Comparison of ENCODE assay signal across 1 mouse cellular context in the genomic region with DNA sequence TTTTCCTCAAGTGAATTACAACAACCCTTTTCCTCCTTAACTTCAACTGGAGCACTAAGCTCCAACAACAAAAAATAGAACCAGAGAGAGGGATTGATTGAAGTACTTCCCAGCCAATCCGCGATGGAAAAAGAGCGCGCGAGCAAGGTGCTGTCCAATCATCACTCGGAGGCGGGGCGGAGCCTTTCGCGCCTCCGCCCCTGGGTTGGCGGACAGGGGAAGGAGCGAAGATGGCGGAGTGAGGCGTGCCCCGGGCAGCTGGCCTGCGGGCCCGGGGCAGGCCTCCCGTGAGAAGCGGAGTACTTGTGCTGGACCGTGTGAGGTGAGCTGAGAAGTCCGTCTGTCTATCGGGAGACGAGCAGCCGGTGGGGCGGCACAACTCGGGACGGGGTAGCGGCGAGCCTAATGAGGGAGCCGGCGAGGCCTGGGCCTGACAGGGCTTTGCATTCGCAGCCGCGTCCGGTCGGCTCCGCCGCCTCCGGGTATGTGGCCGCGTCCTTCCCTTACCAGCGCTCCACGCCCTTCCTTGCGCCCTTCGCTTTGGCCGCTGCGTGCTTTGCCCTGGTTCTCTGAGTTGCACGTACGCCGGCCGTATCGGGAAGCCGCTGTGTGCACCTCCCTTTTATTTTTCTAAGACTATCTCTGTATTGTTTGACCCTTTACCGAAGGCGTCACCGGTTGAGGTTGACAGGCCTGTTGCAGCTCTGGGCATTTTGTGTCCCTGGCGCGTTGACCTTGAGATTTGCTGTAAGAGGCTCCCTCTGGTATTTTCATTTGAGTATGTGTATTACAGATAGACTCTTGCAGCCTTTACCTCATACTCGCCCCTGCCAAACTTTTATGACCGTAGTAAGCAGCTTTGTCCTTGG.
TF ChIP-seq lines count a peak whose summit lies in the region.

No protein-coding gene starts in this region.

TF ChIP-seq in CH12.LX, 34 proteins besides CTCF, POLR2A, EP300 and RAD21:
- TF ChIP-seq MYC (IDR thresholded peaks at IDR 0.05; ENCODE audit: low read depth, low read length) (no peak), SIN3A (IDR thresholded peaks at IDR 0.05; ENCODE audit: low read length) (peak; percentile 67), NELFE (IDR thresholded peaks at IDR 0.05; ENCODE audit: low read depth, low read length) (peak; percentile 39; the same call in 1 of the 2 replicates), TBP (conservative IDR thresholded peaks at IDR 0.05; ENCODE audit: low read depth, low read length) (peak; percentile 78), ZKSCAN1 (IDR thresholded peaks at IDR 0.05; ENCODE audit: borderline replicate concordance, low read depth, low read length) (no peak), CHD2 (IDR thresholded peaks at IDR 0.05; ENCODE audit: low read length) (peak; percentile 93), NRF1 (IDR thresholded peaks at IDR 0.05; ENCODE audit: low read depth, low read length) (peak; percentile 21; the same call in 1 of the 2 replicates), TCF12 (IDR thresholded peaks at IDR 0.05; ENCODE audit: low read depth, low read length) (peak; percentile 85), ETS1 (conservative IDR thresholded peaks at IDR 0.05; ENCODE audit: low read depth, low read length) (no peak), MEF2A (IDR thresholded peaks at IDR 0.05; ENCODE audit: borderline replicate concordance, low read depth, low read length) (no peak), ZNF384 (IDR thresholded peaks at IDR 0.05; ENCODE audit: low read depth, low read length) (peak; percentile 63), E2F4 (IDR thresholded peaks at IDR 0.05; ENCODE audit: insufficient replicate concordance, low read depth, low read length) (peak; percentile 96), ELF1 (IDR thresholded peaks at IDR 0.05; ENCODE audit: low read depth, low read length) (0 out of 2 replicates have a peak, but pooled peaks have one; percentile 7), CHD1 (IDR thresholded peaks at IDR 0.05; ENCODE audit: low read depth, low read length) (peak; percentile 88; the same call in 1 of the 2 replicates), UBTF (IDR thresholded peaks at IDR 0.05; ENCODE audit: low read depth, low read length) (peak; percentile 96), MAZ (IDR thresholded peaks at IDR 0.05; ENCODE audit: low read depth, low read length) (no peak), POLR2AphosphoS2 (IDR thresholded peaks at IDR 0.05; ENCODE audit: low read depth, low read length) (no peak), SMC3 (IDR thresholded peaks at IDR 0.05; ENCODE audit: low read depth, low read length) (no peak)
TF ChIP-seq in CH12.LX: peak in this region for 11.
